Mouse (Mus musculus): ENCODE results near the gene H2-Ab1.

- no peak for TF ChIP-seq CTCF (IDR thresholded peaks at IDR 0.05)
- TF ChIP-seq POLR2A (IDR thresholded peaks at IDR 0.05; ENCODE audit: insufficient read depth, low read depth, low read length) = no peak
Observed at GRCm38 (mm10) chr17:34244656-34245055, 12.8 kb upstream of the H2-Ab1 start.

Data from heart, adult 2 months (tissue).